10 mouse cellular contexts compared by ENCODE assay signal in genomic region chr4:34922177-34922870, GRCm38 (mm10). TPM values are rescaled to one million over a fixed set of nuclear protein-coding genes. Genes with fewer than 3 reads are reported as not detected.
DNase-seq lines count a peak whose midpoint lies in the region; ATAC-seq and TF ChIP-seq lines count a peak whose summit lies in the region.
"Had no signal": no experiment of that assay in that cellular context is flagged by ENCODE, and none has a peak within 500 bp of the region (broad histone marks: within the 10 kb centered on the region; RNA-seq: fewer than 3 reads in every experiment).

No protein-coding gene starts in this region.

- 69% methylated on average over 6 of the region's 6 CpGs for whole genome bisulfite sequencing in embryonic facial prominence, embryonic 10.5 days
- WGBS in hindbrain, postnatal 0 days: 65% methylated on average over 6 of the region's 6 CpGs

- no peaks in the 10 kb centered on the region for H3K27me3 ChIP-seq in embryonic facial prominence, embryonic 10.5 days (replicated peaks; ENCODE audit: low read depth, poor library complexity, severe bottlenecking)
- H3K27me3 ChIP-seq in hindbrain, postnatal 0 days (ENCODE audit: insufficient read depth, low read length): no peaks in the 10 kb centered on the region

- ATAC-seq in hindbrain, postnatal 0 days: peak; percentile 80
- peak; percentile 69; the same call in 1 of the 2 replicates for ATAC-seq in neutrophil, adult 5-6 weeks (ENCODE audit: extremely low read depth, insufficient number of reproducible peaks, low FRiP score, poor library complexity, severe bottlenecking)

- H3K27ac ChIP-seq in embryonic facial prominence, embryonic 10.5 days (replicated peaks): no peak overlapping the region
- H3K27ac ChIP-seq in hindbrain, postnatal 0 days: no peak overlapping the region

- H3K9ac ChIP-seq in hindbrain, postnatal 0 days (replicated peaks; ENCODE audit: low read length): no peak overlapping the region

- H3K4me2 ChIP-seq in hindbrain, postnatal 0 days (ENCODE audit: low read depth, low read length): no peak overlapping the region

- peak; percentile 70 for DNase-seq in right cerebral cortex, adult 18-20 months
- no peak for DNase-seq in right cerebral cortex, postnatal 36 days (ENCODE audit: low spot score in 2 of 2)
- peak; percentile 67 for DNase-seq in adrenal gland, postnatal 14 days
- peak; percentile 28 for DNase-seq in embryonic facial prominence, embryonic 10.5 days (ENCODE audit: low spot score)
- DNase-seq in hindbrain, postnatal 0 days (ENCODE audit: low spot score): peak; percentile 83
- peak; percentile 72 to 74 for DNase-seq in left cerebral cortex, postnatal 14 days (ENCODE audit: low spot score in 2 of 2)
- DNase-seq in testis, postnatal 14 days (ENCODE audit: low spot score): no peak

- peak; percentile 91 for TF ChIP-seq CTCF in hindbrain, postnatal 0 days (IDR thresholded peaks at IDR 0.05; ENCODE audit: low read depth)

- intact Hi-C loops in left cerebral cortex, postnatal 14 days (cut with DNase I): loop anchor here (5.0 kb wide), 1 partner anchor 135 kb away; no protein-coding TSS in a partner anchor

- no peaks in the 10 kb centered on the region for H3K9me3 ChIP-seq in embryonic facial prominence, embryonic 10.5 days
- no peaks in the 10 kb centered on the region for H3K9me3 ChIP-seq in hindbrain, postnatal 0 days (ENCODE audit: low read length)

- H3K36me3 ChIP-seq in embryonic facial prominence, embryonic 10.5 days (replicated peaks): no peaks in the 10 kb centered on the region
- H3K36me3 ChIP-seq in hindbrain, postnatal 0 days (ENCODE audit: insufficient read depth, low read length): no peaks in the 10 kb centered on the region

- H3K4me3 ChIP-seq in embryonic facial prominence, embryonic 10.5 days: no peak overlapping the region
- no peak overlapping the region for H3K4me3 ChIP-seq in hindbrain, postnatal 0 days (ENCODE audit: low read length)

- 0 out of 2 replicates have a peak, but pooled peaks cover 2% of the 10 kb centered on the region for H3K4me1 ChIP-seq in embryonic facial prominence, embryonic 10.5 days
- H3K4me1 ChIP-seq in hindbrain, postnatal 0 days (ENCODE audit: insufficient read depth, low read length): no peaks in the 10 kb centered on the region

RNA-seq across cellular contexts. Expression of gene Cga, which starts 28.7 kb away (rescaled TPM):
- total RNA-seq in adrenal gland, postnatal 14 days (2021): not detected in 2 replicates
- 2.4 and 2.8 TPM in 2 replicates for polyA plus RNA-seq in embryonic facial prominence, embryonic 10.5 days (2016; fragmentation: Nextera tagmentation; extraction: Ambion mirVana)
- not detected in 2 replicates for total RNA-seq in hindbrain, postnatal 0 days (2014; rRNA removed)
- not detected in 2 replicates for polyA plus RNA-seq in hindbrain, postnatal 0 days (2015; fragmentation: Nextera tagmentation; extraction: Ambion mirVana)
- not detected for total RNA-seq in left cerebral cortex, postnatal 14 days (2021)
- not detected in 2 replicates for total RNA-seq in neutrophil, adult 5-6 weeks (2017)
- polyA plus RNA-seq: gonadal fat pad, adult 2 months; small intestine, adult 2 months had no signal

RNA-seq across cellular contexts. Expression of gene Zfp292, which starts 39.6 kb away (rescaled TPM):
- 18.7 and 21.9 TPM in 2 replicates for total RNA-seq in adrenal gland, postnatal 14 days (2021)
- polyA plus RNA-seq in embryonic facial prominence, embryonic 10.5 days (2016; fragmentation: Nextera tagmentation; extraction: Ambion mirVana): 24.7 and 25.0 TPM in 2 replicates
- total RNA-seq in hindbrain, postnatal 0 days (2014; rRNA removed): 22.6 and 25.6 TPM in 2 replicates
- 15.1 and 15.6 TPM in 2 replicates for polyA plus RNA-seq in hindbrain, postnatal 0 days (2015; fragmentation: Nextera tagmentation; extraction: Ambion mirVana)
- total RNA-seq in left cerebral cortex, postnatal 14 days (2021): 10 to 100 TPM; 23.0 to 23.3 TPM
- 82.0 and 94.6 TPM in 2 replicates for total RNA-seq in neutrophil, adult 5-6 weeks (2017)

Comparison
In these comparisons a context has a peak if more than half of its experiments do, and no peak if none do; other contexts are left out.
1. DNase-seq: peak in right cerebral cortex, adult 18-20 months (single experiment), adrenal gland, postnatal 14 days (single experiment), embryonic facial prominence, embryonic 10.5 days (single experiment), hindbrain, postnatal 0 days (single experiment) and left cerebral cortex, postnatal 14 days (2 of 2); none in right cerebral cortex, postnatal 36 days (0 of 2) and testis, postnatal 14 days (single experiment).